Mouse (Mus musculus): ENCODE results near the gene Slc35f1. TPM values are rescaled to one million over a fixed set of nuclear protein-coding genes. Genes with fewer than 3 reads are reported as not detected.

Slc35f1 gene
- polyA plus RNA-seq, 1 experiment from 2014 or later: 0.02 TPM

- Histone ChIP-seq H3K36me3 (replicated peaks; ENCODE audit: insufficient read depth, low read length) (no peaks in the 10 kb centered on the region), H3K4me1 (ENCODE audit: insufficient read depth) (no peaks in the 10 kb centered on the region), H3K9ac (replicated peaks) (no peak overlapping the region), H3K27ac (ENCODE audit: low read depth) (no peak overlapping the region), H3K9me3 (ENCODE audit: low read length) (no peaks in the 10 kb centered on the region), H3K4me2 (ENCODE audit: low read depth, low read length) (no peak overlapping the region), H3K4me3 (ENCODE audit: low read depth, low read length) (no peak overlapping the region), H3K27me3 (ENCODE audit: insufficient read depth, low read length) (no peaks in the 10 kb centered on the region)
- DNase-seq (no peak), ATAC-seq (no peak)
- no peak for TF ChIP-seq EP300 (IDR thresholded peaks at IDR 0.05; ENCODE audit: low read depth)
- no peak for TF ChIP-seq CTCF (IDR thresholded peaks at IDR 0.05; ENCODE audit: low read depth)
- 81% methylated on average over 2 of the region's 2 CpGs for WGBS (ENCODE audit: insufficient replicate concordance)
Measured at GRCm38 (mm10) chr10:52904914-52905313, 214.6 kb downstream of the Slc35f1 start.

GRCm38 (mm10) chr10:52911762-52912161, 221.4 kb downstream of the Slc35f1 start:
- Histone ChIP-seq H3K27ac (ENCODE audit: low read depth) (no peak overlapping the region), H3K4me2 (ENCODE audit: low read depth, low read length) (no peak overlapping the region), H3K36me3 (replicated peaks; ENCODE audit: insufficient read depth, low read length) (no peaks in the 10 kb centered on the region), H3K4me1 (ENCODE audit: insufficient read depth) (no peaks in the 10 kb centered on the region; the same call in 1 of the 2 replicates), H3K27me3 (ENCODE audit: insufficient read depth, low read length) (no peaks in the 10 kb centered on the region), H3K9me3 (ENCODE audit: low read length) (no peaks in the 10 kb centered on the region), H3K9ac (replicated peaks) (no peak overlapping the region), H3K4me3 (ENCODE audit: low read depth, low read length) (no peak overlapping the region)
- WGBS (ENCODE audit: insufficient replicate concordance): 64% methylated on average over 2 of the region's 2 CpGs
- TF ChIP-seq CTCF (IDR thresholded peaks at IDR 0.05; ENCODE audit: low read depth) (no peak), EP300 (IDR thresholded peaks at IDR 0.05; ENCODE audit: low read depth) (no peak)
- no peak for ATAC-seq
- DNase-seq: no peak

GRCm38 (mm10) chr10:52918715-52919114, 228.4 kb downstream of the Slc35f1 start:
- H3K4me3 ChIP-seq (ENCODE audit: low read depth, low read length): no peak overlapping the region
- no peaks in the 10 kb centered on the region for H3K36me3 ChIP-seq (replicated peaks; ENCODE audit: insufficient read depth, low read length)
- H3K9me3 ChIP-seq (ENCODE audit: low read length): no peaks in the 10 kb centered on the region
- ATAC-seq: no peak
- H3K4me1 ChIP-seq (ENCODE audit: insufficient read depth): no peaks in the 10 kb centered on the region; the same call in 1 of the 2 replicates
- 79% methylated on average over 5 of the region's 5 CpGs for WGBS (ENCODE audit: insufficient replicate concordance)
- no peaks in the 10 kb centered on the region for H3K27me3 ChIP-seq (ENCODE audit: insufficient read depth, low read length)
- no peak overlapping the region for H3K4me2 ChIP-seq (ENCODE audit: low read depth, low read length)
- H3K27ac ChIP-seq (ENCODE audit: low read depth): no peak overlapping the region
- no peak overlapping the region for H3K9ac ChIP-seq (replicated peaks)
- TF ChIP-seq EP300 (IDR thresholded peaks at IDR 0.05; ENCODE audit: low read depth) (no peak), CTCF (IDR thresholded peaks at IDR 0.05; ENCODE audit: low read depth) (no peak)
- no peak for DNase-seq

DNA sequence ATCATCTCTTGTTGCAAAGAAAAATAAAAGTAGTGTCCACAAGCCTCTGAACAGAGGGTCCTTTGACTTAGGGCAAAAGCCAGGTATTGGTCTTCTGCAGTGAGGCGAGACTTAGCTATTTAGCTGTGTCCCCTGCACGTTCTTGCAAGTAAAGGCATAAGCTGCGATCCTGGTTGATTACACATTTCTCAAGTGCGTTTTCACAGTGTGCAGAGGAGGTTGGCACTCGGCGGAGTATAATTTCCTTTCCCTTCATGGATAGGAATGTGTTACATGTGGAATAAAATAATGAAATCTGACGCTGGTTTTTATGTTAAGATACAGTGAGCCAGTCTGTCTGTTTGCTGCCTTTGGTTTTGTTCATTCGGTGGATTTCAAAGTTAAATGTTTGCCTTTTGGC, 232.8 kb downstream of the Slc35f1 start:
- H3K36me3 ChIP-seq (replicated peaks; ENCODE audit: insufficient read depth, low read length): no peaks in the 10 kb centered on the region
- 70% methylated on average over 8 of the region's 8 CpGs for WGBS (ENCODE audit: insufficient replicate concordance)
- no peak overlapping the region for H3K4me3 ChIP-seq (ENCODE audit: low read depth, low read length)
- no peak for DNase-seq
- ATAC-seq: no peak
- no peaks in the 10 kb centered on the region for H3K27me3 ChIP-seq (ENCODE audit: insufficient read depth, low read length)
- H3K4me2 ChIP-seq (ENCODE audit: low read depth, low read length): no peak overlapping the region
- no peaks in the 10 kb centered on the region for H3K4me1 ChIP-seq (ENCODE audit: insufficient read depth)
- no peak for TF ChIP-seq CTCF (IDR thresholded peaks at IDR 0.05; ENCODE audit: low read depth)
- TF ChIP-seq EP300 (IDR thresholded peaks at IDR 0.05; ENCODE audit: low read depth): no peak
- H3K27ac ChIP-seq (ENCODE audit: low read depth): no peak overlapping the region
- H3K9ac ChIP-seq (replicated peaks): no peak overlapping the region
- H3K9me3 ChIP-seq (ENCODE audit: low read length): no peaks in the 10 kb centered on the region

GRCm38 (mm10) chr10:52926330-52926729, 236.0 kb downstream of the Slc35f1 start:
- Histone ChIP-seq H3K27me3 (ENCODE audit: insufficient read depth, low read length) (no peaks in the 10 kb centered on the region), H3K4me1 (ENCODE audit: insufficient read depth) (no peaks in the 10 kb centered on the region), H3K4me2 (ENCODE audit: low read depth, low read length) (no peak overlapping the region), H3K9ac (replicated peaks) (no peak overlapping the region), H3K4me3 (ENCODE audit: low read depth, low read length) (no peak overlapping the region), H3K9me3 (ENCODE audit: low read length) (no peaks in the 10 kb centered on the region), H3K36me3 (replicated peaks; ENCODE audit: insufficient read depth, low read length) (no peaks in the 10 kb centered on the region), H3K27ac (ENCODE audit: low read depth) (no peak overlapping the region)
- TF ChIP-seq CTCF (IDR thresholded peaks at IDR 0.05; ENCODE audit: low read depth) (no peak), EP300 (IDR thresholded peaks at IDR 0.05; ENCODE audit: low read depth) (no peak)
- DNase-seq: no peak
- 82% methylated on average over 3 of the region's 3 CpGs for WGBS (ENCODE audit: insufficient replicate concordance)
- ATAC-seq: no peak

GRCm38 (mm10) chr10:52932159-52932558, 241.8 kb downstream of the Slc35f1 start:
- DNase-seq (no peak), ATAC-seq (no peak)
- no peak for TF ChIP-seq EP300 (IDR thresholded peaks at IDR 0.05; ENCODE audit: low read depth)
- no peak for TF ChIP-seq CTCF (IDR thresholded peaks at IDR 0.05; ENCODE audit: low read depth)
- Histone ChIP-seq H3K27me3 (ENCODE audit: insufficient read depth, low read length) (no peaks in the 10 kb centered on the region), H3K36me3 (replicated peaks; ENCODE audit: insufficient read depth, low read length) (no peaks in the 10 kb centered on the region), H3K9me3 (ENCODE audit: low read length) (no peaks in the 10 kb centered on the region), H3K4me2 (ENCODE audit: low read depth, low read length) (no peak overlapping the region), H3K4me3 (ENCODE audit: low read depth, low read length) (no peak overlapping the region), H3K27ac (ENCODE audit: low read depth) (no peak overlapping the region), H3K9ac (replicated peaks) (no peak overlapping the region), H3K4me1 (ENCODE audit: insufficient read depth) (no peaks in the 10 kb centered on the region)
- 64% methylated on average over 1 of the region's 1 CpGs for WGBS (ENCODE audit: insufficient replicate concordance)

DNA sequence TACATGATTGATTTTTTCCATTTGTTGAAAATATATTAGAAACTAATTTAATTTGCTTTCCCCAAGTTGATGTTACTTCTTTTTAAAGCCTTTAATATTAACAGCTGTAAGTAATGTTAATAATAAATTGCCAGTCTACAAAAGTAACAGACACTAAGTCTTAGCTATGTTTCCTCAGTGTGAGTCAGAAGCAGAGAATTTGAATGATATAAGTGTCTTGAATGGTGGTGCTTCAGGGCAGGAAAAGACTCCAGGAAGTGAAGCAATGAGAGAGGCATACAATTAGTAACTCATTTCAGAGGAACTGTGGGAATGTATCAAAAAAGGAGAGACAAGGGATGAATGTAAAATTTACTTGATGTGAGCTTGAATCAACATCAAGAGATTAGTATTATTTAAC, 244.3 kb downstream of the Slc35f1 start:
- DNase-seq: no peak
- Histone ChIP-seq H3K36me3 (replicated peaks; ENCODE audit: insufficient read depth, low read length) (no peaks in the 10 kb centered on the region), H3K27me3 (ENCODE audit: insufficient read depth, low read length) (no peaks in the 10 kb centered on the region), H3K27ac (ENCODE audit: low read depth) (no peak overlapping the region), H3K4me2 (ENCODE audit: low read depth, low read length) (no peak overlapping the region), H3K4me1 (ENCODE audit: insufficient read depth) (no peaks in the 10 kb centered on the region), H3K4me3 (ENCODE audit: low read depth, low read length) (no peak overlapping the region), H3K9me3 (ENCODE audit: low read length) (no peaks in the 10 kb centered on the region), H3K9ac (replicated peaks) (no peak overlapping the region)
- ATAC-seq: no peak
- no peak for TF ChIP-seq EP300 (IDR thresholded peaks at IDR 0.05; ENCODE audit: low read depth)
- TF ChIP-seq CTCF (IDR thresholded peaks at IDR 0.05; ENCODE audit: low read depth): no peak

Measured in liver, postnatal 0 days (tissue).